Mouse (Mus musculus) Muller cell, postnatal 12 days (primary cell): ENCODE data around the gene Slc17a5.
A peak's percentile ranks its signal among the peaks of the same experiment; 100 is the strongest.

Experiments used
- DNase-seq: peaks from one replicate; pipeline ENCODE4 v3.0.0-alpha.2; 2015; ENCODE audit errors: inconsistent ontology term

Slc17a5 gene

GRCm38 (mm10) chr9:78587914-78588313 lies at the start of gene Slc17a5:
Gene Slc17a5 (minus strand): TSS chr9:78588041.
- peak; percentile 96 for DNase-seq

DNA sequence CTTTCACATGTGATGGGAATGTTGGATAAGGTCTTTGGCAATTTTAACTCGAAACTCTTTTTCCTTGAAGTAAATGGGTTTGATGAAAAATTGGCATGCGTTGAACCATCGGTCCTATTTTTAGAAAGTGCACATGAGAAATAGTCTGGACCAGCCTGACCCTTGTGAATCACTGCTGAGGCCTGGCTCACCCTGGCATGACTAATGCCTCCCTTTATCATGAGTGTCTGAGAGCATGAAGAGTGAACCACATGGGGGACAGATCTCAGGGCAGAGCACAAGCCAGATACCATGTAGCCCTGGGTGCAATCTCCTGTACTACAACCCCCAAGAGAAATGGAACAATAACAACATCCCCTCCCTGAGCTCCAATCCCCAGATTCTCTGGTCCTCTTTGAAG lies 46.1 kb upstream of the Slc17a5 start:
- peak; percentile 79 for DNase-seq

- DNase-seq = no peak
These were observed 44.1 kb upstream of the Slc17a5 start for GRCm38 (mm10) chr9:78631755-78632434.

GRCm38 (mm10) chr9:78629991-78630390 lies 42.1 kb upstream of the Slc17a5 start:
- no peak for DNase-seq

DNA sequence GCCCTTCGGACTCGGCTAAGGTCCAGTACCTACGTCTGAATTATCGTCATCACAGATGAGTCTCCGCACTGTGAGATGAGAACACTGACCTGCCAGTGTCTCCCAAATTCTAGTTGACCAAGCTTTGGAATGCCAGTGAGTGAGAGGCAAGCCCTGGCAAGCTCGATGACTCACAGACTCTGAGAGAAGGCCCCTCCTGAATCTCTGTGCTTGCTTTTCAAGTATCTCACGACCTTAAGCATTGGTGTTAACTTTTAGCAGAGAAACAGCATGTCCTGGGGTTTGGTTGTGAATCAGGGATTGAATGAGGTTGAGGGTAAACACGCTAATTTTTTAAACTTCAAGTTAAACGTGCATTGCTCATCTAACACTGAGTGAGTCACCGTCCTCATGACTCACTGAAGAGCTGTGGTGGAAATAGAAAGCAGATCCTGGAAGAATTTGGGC lies 35.5 kb upstream of the Slc17a5 start:
- DNase-seq = peak; percentile 96

DNA sequence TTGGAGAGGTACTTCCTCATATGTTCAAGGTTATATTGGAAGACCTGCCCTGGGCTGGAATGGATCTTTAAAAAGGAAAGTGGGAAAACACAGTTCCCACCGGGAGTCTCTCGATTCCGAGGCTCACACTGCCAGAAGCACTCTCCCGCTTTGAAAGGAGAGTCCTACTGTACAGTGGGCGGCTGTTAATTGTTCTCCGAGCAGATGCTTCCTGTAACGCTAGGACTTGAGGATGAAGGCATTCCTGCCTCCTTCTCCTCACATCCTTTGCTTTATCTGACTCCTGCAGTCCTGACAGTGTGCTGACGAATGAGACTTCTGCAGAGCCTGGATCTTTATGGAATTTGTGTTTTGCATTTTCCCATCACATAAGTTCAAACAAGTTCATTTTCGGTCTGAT lies 31.4 kb upstream of the Slc17a5 start:
- no peak for DNase-seq

DNA sequence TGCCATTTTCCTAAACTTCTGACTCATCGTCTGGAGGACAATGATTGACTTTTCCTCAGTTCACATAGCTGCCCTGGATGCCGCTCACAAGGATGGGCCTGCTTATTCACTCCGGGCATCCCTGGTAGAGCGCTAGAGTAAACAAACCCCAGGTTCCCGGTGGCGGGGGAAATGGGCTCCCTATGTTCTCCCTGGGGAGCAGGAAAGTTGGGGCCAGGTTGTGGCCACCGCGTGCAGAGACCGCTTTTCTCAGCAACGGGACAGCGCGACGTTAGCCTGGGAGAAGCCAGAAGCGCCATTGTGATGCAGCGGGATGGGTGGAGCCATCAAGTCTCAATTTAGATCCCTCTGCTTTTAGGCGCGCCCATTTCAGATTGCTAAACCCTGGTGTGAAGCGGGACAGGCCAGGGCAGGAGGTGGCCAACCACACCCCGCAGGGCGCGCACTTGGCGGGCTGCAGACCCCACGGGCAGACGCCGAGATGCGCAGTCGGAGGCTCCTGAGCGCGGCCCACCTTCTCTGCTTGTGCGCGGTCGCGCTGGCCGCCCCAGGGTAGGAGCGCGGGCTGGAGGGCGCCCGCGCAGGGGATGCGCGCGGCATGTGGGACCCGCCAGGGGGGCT lies 27.7 kb upstream of the Slc17a5 start, which contains the start of gene Cd109:
Cd109 (plus strand) TSS at position 146 of the 621 bp plus-strand sequence.
- peak; percentile 83 for DNase-seq

- no peak for DNase-seq
These were observed 26.4 kb upstream of the Slc17a5 start for GRCm38 (mm10) chr9:78614201-78614600.

GRCm38 (mm10) chr9:78601046-78601730 lies 13.3 kb upstream of the Slc17a5 start:
- DNase-seq = peak; percentile 18

- DNase-seq = no peak
These were observed 12.1 kb upstream of the Slc17a5 start for GRCm38 (mm10) chr9:78599927-78600326.

- DNase-seq = no peak
These were observed 9.0 kb upstream of the Slc17a5 start for GRCm38 (mm10) chr9:78596834-78597233.

DNA sequence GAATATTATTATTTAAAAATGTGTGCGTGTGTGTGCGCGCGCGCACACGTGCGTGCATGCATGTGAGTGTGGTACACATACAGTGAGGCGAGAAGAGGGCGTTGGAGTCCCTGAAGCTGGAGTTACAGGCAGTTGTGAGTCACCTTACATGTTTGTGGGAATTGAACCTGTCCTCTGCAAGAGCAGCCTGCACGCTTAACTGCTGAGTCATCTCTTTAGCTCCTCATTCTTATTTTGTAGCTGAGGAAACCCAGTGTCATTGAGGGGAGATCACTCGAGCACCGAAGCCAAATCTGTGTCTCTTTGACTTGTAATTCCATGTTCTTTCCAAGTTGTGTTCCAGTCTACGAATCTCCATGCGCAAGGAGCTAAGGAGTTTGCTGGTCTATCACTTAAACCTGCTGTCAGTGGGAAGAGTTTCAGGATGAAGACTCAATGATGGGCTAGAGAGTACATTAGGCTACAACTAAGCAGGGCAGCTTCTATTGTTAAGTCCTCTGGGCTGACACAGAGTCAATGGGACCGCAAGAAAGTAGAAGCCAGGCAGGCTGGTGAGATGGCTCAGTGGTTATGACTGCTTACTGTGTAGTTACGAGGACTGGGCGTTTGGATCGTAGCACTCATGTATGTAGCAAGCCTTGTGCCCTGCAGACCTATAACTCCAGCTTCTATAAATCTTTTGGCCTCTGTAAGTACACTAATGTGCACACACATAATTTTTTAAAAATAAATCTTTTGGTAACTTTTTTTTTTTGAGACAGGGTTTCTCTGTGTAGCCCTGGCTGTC lies 8.1 kb upstream of the Slc17a5 start:
- no peak for DNase-seq

DNA sequence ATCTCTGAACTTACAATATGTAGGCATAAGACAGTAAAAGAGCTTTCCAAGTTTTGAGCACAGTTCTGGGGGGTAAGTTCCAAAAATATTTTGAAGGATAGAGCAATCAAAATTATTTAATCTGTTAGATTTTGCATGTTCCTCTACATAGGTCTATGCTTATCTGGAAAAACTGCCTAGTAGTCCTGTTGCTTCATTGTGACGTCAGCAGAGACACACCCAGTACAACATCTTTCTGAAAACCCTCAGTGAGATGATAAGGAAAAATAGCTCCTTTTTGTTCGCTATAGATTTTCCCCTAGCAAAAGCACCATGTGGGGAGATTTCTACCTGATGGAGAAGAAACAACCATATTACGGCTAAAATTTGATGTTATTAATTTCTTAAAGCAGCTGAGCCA lies 7.4 kb upstream of the Slc17a5 start:
- DNase-seq = no peak

GRCm38 (mm10) chr9:78590471-78590870 lies 2.6 kb upstream of the Slc17a5 start:
- no peak for DNase-seq

- no peak for DNase-seq
These were observed 681 bp upstream of the Slc17a5 start for GRCm38 (mm10) chr9:78588411-78589033.

DNA sequence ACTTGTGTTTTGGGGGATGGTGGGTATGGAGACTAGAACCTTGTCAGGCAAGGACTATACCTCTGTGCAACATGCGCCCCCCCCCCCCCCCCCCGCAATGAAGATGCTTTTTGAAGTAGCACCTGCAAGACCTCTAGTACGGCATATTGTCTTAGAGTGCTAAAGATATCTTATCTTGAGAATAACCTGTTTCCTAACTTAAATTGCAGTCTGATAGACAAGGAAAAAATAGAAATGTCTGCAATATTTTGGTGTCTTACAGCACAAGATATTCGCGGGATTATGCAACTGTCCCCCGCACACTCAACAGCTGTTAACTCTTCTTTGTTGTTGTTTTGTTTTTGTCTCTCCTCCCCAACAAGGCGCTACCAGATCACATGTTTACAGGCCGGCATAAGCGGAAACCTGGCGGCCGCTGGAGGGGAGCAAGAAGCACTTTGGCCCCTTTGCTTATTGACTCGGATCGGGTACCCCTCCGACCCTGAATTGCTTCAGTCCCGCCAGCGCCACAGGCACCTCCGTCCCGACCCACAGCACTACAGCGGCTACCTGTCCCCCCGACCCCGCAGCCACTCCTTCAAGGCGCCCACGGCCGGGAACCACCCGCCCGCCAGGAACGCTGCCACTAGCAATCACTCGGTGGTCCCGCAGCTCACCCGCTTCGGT lies 490 bp downstream of the Slc17a5 start:
- DNase-seq = no peak

GRCm38 (mm10) chr9:78579644-78580396 lies 8.0 kb downstream of the Slc17a5 start:
- DNase-seq = peak; percentile 41

- no peak for DNase-seq
These were observed 9.0 kb downstream of the Slc17a5 start for GRCm38 (mm10) chr9:78578824-78579223.

- no peak for DNase-seq
These were observed 11.4 kb downstream of the Slc17a5 start for GRCm38 (mm10) chr9:78576466-78576865.

GRCm38 (mm10) chr9:78569934-78570333 lies 17.9 kb downstream of the Slc17a5 start:
- DNase-seq = no peak
